ENCODE assay signal across 12 mouse cellular contexts in the genomic region with DNA sequence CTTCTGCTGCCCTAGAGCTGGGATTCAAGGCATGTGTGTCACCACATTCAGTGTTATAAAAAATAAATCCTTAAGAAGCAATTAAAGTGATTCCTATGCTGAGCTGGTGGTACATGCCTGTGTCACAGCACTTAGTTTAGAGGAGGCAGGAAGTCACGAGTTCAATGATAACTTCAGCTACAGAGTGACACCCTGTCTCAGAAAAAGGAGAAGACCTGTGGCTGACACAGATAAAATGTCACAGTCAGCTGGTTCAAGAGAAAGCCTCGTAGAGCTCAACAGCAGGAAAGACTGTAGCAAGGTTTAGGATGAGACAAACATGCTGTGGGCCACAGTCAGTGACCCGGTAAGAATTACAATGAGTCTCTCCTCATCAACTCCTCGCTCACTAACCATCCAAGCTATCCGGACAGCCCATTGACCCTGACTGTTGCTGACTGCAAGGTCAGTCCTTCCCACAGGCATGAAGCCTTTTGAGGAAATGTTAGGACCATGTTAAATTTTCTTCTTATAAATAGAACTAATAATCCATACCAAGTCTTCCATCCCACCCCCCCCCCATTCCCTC. TPM values are rescaled to one million over a fixed set of nuclear protein-coding genes. Genes with fewer than 3 reads are reported as not detected.
A peak's percentile ranks its signal among the peaks of the same experiment; 100 is the strongest.
DNase-seq lines count a peak whose midpoint lies in the region; ATAC-seq and TF ChIP-seq lines count a peak whose summit lies in the region.
"Had no signal": no experiment of that assay in that cellular context is flagged by ENCODE, and none has a peak within 500 bp of the region (broad histone marks: within the 10 kb centered on the region; RNA-seq: fewer than 3 reads in every experiment).

No protein-coding gene starts in this region.

- peak overlapping the region; percentile 53 for H3K4me2 ChIP-seq in liver, embryonic 12.5 days
- no peak overlapping the region for H3K4me2 ChIP-seq in intestine, postnatal 0 days (replicated peaks; ENCODE audit: low read depth)
- H3K4me2 ChIP-seq: intestine, embryonic 15.5 days; midbrain, embryonic 12.5 days had no signal

- WGBS in liver, embryonic 12.5 days (ENCODE audit: insufficient replicate concordance): 13% methylated on average over 5 of the region's 5 CpGs
- 83% methylated on average over 5 of the region's 5 CpGs for WGBS in intestine, postnatal 0 days

- peak overlapping the region; percentile 44 for H3K9ac ChIP-seq in liver, embryonic 12.5 days
- H3K9ac ChIP-seq in intestine, postnatal 0 days (ENCODE audit: low read depth, low read length): no peak overlapping the region
- H3K9ac ChIP-seq: intestine, embryonic 15.5 days; midbrain, embryonic 12.5 days had no signal

- H3K36me3 ChIP-seq in liver, embryonic 12.5 days: no peaks in the 10 kb centered on the region
- H3K36me3 ChIP-seq in intestine, postnatal 0 days (ENCODE audit: control insufficient read depth, insufficient read depth): no peaks in the 10 kb centered on the region
- H3K36me3 ChIP-seq: intestine, embryonic 15.5 days; midbrain, embryonic 12.5 days had no signal

- no peaks in the 10 kb centered on the region for H3K27me3 ChIP-seq in liver, embryonic 12.5 days (replicated peaks)
- H3K27me3 ChIP-seq in intestine, postnatal 0 days (replicated peaks; ENCODE audit: control insufficient read depth, insufficient read depth, low read length): no peaks in the 10 kb centered on the region
- H3K27me3 ChIP-seq: intestine, embryonic 15.5 days; midbrain, embryonic 12.5 days had no signal

- no peak overlapping the region for H3K4me3 ChIP-seq in liver, embryonic 12.5 days
- no peak overlapping the region for H3K4me3 ChIP-seq in intestine, postnatal 0 days (ENCODE audit: low read depth, low read length)
- H3K4me3 ChIP-seq: intestine, embryonic 15.5 days; midbrain, embryonic 12.5 days had no signal

- peaks cover 78% of the 10 kb centered on the region for H3K4me1 ChIP-seq in liver, embryonic 12.5 days
- H3K4me1 ChIP-seq in intestine, postnatal 0 days (replicated peaks; ENCODE audit: control insufficient read depth, insufficient read depth, low read length): no peaks in the 10 kb centered on the region
- H3K4me1 ChIP-seq: intestine, embryonic 15.5 days; midbrain, embryonic 12.5 days had no signal

- TF ChIP-seq CTCF in intestine, postnatal 0 days (IDR thresholded peaks at IDR 0.05; ENCODE audit: low read depth): no peak

- DNase-seq in heart, adult 11 months: peak; percentile 80
- DNase-seq in heart, adult 8-10 months (ENCODE audit: low spot score): no peak
- peak; percentile 32 for DNase-seq in A20 (ENCODE audit: low read depth, low spot score)
- DNase-seq in adrenal gland, postnatal 14 days: peak; percentile 37
- DNase-seq in Muller cell, postnatal 12 days (ENCODE audit: inconsistent ontology term): no peak
- DNase-seq in cerebellum, adult 8-10 months: no peak
- DNase-seq: gastrocnemius, postnatal 14 days; left cerebral cortex, postnatal 4 days had no signal

- H3K9me3 ChIP-seq in liver, embryonic 12.5 days (replicated peaks): no peaks in the 10 kb centered on the region
- H3K9me3 ChIP-seq in intestine, postnatal 0 days (ENCODE audit: control insufficient read depth): no peaks in the 10 kb centered on the region
- H3K9me3 ChIP-seq: intestine, embryonic 15.5 days; midbrain, embryonic 12.5 days had no signal

- ATAC-seq in liver, embryonic 12.5 days: peak; percentile 82
- no peak for ATAC-seq in intestine, postnatal 0 days
- ATAC-seq: intestine, embryonic 15.5 days had no signal

- H3K27ac ChIP-seq in liver, embryonic 12.5 days: peak overlapping the region; percentile 84
- no peak overlapping the region for H3K27ac ChIP-seq in intestine, postnatal 0 days (ENCODE audit: low read depth, low read length)
- H3K27ac ChIP-seq: intestine, embryonic 15.5 days; midbrain, embryonic 12.5 days had no signal

RNA-seq across cellular contexts. Expression of a gene that starts 15.2 kb away (rescaled TPM):
- total RNA-seq in heart, adult 8-10 months (2022): 1 to 10 TPM; 2.7 to 4.6 (median 3.7) TPM
- 8.8 and 13.6 TPM in 2 replicates for total RNA-seq in adrenal gland, postnatal 14 days (2021)
- polyA plus RNA-seq in liver, embryonic 12.5 days (2016; fragmentation: Nextera tagmentation; extraction: Ambion mirVana): 6.3 and 7.2 TPM in 2 replicates
- polyA plus RNA-seq in intestine, postnatal 0 days (2015; fragmentation: Nextera tagmentation; extraction: Ambion mirVana): 4.7 and 6.2 TPM in 2 replicates

RNA-seq across cellular contexts. Expression of a gene that starts 15.3 kb away (rescaled TPM):
- total RNA-seq in heart, adult 8-10 months (2022): 10 to 100 TPM; 30.6 to 37.0 (median 33.3) TPM
- total RNA-seq in adrenal gland, postnatal 14 days (2021): 100 and 106 TPM in 2 replicates
- 60.8 and 65.1 TPM in 2 replicates for polyA plus RNA-seq in liver, embryonic 12.5 days (2016; fragmentation: Nextera tagmentation; extraction: Ambion mirVana)
- 140 and 143 TPM in 2 replicates for polyA plus RNA-seq in intestine, postnatal 0 days (2015; fragmentation: Nextera tagmentation; extraction: Ambion mirVana)

RNA-seq across cellular contexts. Expression of a gene that starts 23.6 kb away (rescaled TPM):
- total RNA-seq in heart, adult 8-10 months (2022): 10 to 100 TPM; 32.4 to 40.6 (median 35.7) TPM
- total RNA-seq in adrenal gland, postnatal 14 days (2021): 23.5 and 27.8 TPM in 2 replicates
- polyA plus RNA-seq in liver, embryonic 12.5 days (2016; fragmentation: Nextera tagmentation; extraction: Ambion mirVana): 45.4 and 46.8 TPM in 2 replicates
- polyA plus RNA-seq in intestine, postnatal 0 days (2015; fragmentation: Nextera tagmentation; extraction: Ambion mirVana): 14.5 and 15.5 TPM in 2 replicates

Comparison
In these comparisons a context has a peak if more than half of its experiments do, and no peak if none do; other contexts are left out.
1. DNase-seq: peak in heart, adult 11 months (single experiment), A20 (single experiment) and adrenal gland, postnatal 14 days (single experiment); none in heart, adult 8-10 months (single experiment), Muller cell, postnatal 12 days (single experiment) and cerebellum, adult 8-10 months (single experiment).